Mouse (Mus musculus) heart, embryonic 13.5 days (tissue): ENCODE measurements around the gene Chadl. TPM values are rescaled to one million over a fixed set of nuclear protein-coding genes. Genes with fewer than 3 reads are reported as not detected.
"Not testable (repeated sequence)": the region's sequence is repeated elsewhere in the genome, so short reads cannot be mapped to it uniquely, and the experiment has no call there.

Source experiments
- ATAC-seq: fragments of 200-750 bp; cut with Nextera tagmentation; 2 replicates; pipeline ENCODE4 v1.8.0; 2017; ENCODE audit warnings: moderate TSS enrichment; ENCODE audit not compliant: insufficient number of reproducible peaks, low FRiP score, low TSS enrichment; ENCODE audit errors: extremely low read depth
- H3K27ac ChIP-seq: fragments of 300-500 bp; sonication (generic); replicated peaks from 2 replicates; pipeline ENCODE4 v1.5.1; 2015; ENCODE audit warnings: moderate library complexity, mild to moderate bottlenecking, inconsistent platforms
- H3K27me3 ChIP-seq: fragments of 300-500 bp; sonication (generic); replicated peaks from 2 replicates; pipeline ENCODE4 v1.6.1; 2015; ENCODE audit warnings: mild to moderate bottlenecking, inconsistent platforms
- H3K36me3 ChIP-seq: fragments of 300-500 bp; sonication (generic); 2 replicates; pipeline ENCODE4 v1.6.1; 2015; ENCODE audit warnings: mild to moderate bottlenecking, inconsistent platforms
- H3K4me1 ChIP-seq: fragments of 300-500 bp; sonication (generic); 2 replicates; pipeline ENCODE4 v1.6.1; 2015; ENCODE audit warnings: inconsistent platforms
- H3K4me2 ChIP-seq: fragments of 300-500 bp; sonication (generic); 2 replicates; pipeline ENCODE4 v1.6.1; 2015; ENCODE audit warnings: inconsistent platforms, mild to moderate bottlenecking, moderate library complexity
- H3K4me3 ChIP-seq: fragments of 300-500 bp; sonication (generic); 2 replicates; pipeline ENCODE4 v1.5.1; 2015; ENCODE audit warnings: moderate library complexity, mild to moderate bottlenecking, inconsistent platforms
- H3K9ac ChIP-seq: fragments of 300-500 bp; sonication (generic); 2 replicates; pipeline ENCODE4 v1.6.1; 2015; ENCODE audit warnings: inconsistent platforms, mild to moderate bottlenecking, moderate library complexity
- H3K9me3 ChIP-seq: fragments of 300-500 bp; sonication (generic); 2 replicates; pipeline ENCODE4 v1.6.1; 2016; ENCODE audit warnings: inconsistent platforms
- WGBS: fragments of 180-500 bp; shearing (Covaris S2); methylation state at CpG from one replicate; pipeline ENCODE4 v1.1.7; 2015; ENCODE audit warnings: mixed read lengths; 5-methylcytosine and 5-hydroxymethylcytosine counted together
- polyA plus RNA-seq: library from polyadenylated mRNA; unstranded; fragments of >200 nt; fragmentation: Nextera tagmentation; extraction: Ambion mirVana; gene quantifications from 2 replicates; pipeline ENCODE4 v1.2.1, GENCODE M21; 2015

Chadl gene
- 0.83 and 1.4 TPM in 2 replicates for polyA plus RNA-seq

DNA sequence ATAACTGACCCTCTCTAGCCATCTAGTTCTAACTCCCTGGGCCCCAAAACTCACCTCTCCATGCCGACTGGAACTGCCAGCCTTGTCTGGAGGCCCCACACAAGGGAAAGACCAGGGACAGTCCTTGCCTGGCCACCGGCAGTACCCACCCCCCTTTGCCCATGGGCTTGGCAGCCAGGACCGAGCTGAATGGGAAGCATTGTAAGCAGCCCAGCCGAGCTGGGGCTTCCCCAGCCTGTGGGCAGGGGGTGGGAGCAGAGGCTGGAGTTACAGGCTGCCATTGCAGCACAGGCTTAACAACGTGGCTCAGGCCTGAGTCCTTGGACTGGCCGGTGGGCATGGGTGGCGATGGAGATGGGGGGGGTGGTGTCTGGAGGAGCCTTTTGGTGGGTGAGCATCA lies at the start of gene Chadl:
Gene Chadl (minus strand): TSS at position 113 of the 400 bp plus-strand sequence.
- Histone ChIP-seq H3K27ac (no peak within 1 kb of the TSS), H3K9me3 (no peaks in the 10 kb centered on the region), H3K27me3 (peaks cover 53% of the 10 kb centered on the region), H3K36me3 (no peaks in the 10 kb centered on the region), H3K9ac (no peak within 1 kb of the TSS; the same call in 1 of the 2 replicates), H3K4me2 (no peak within 1 kb of the TSS), H3K4me1 (peaks cover 18% of the 10 kb centered on the region), H3K4me3 (no peak within 1 kb of the TSS)
- ATAC-seq = no peak
- 60% methylated on average over 7 of the region's 7 CpGs for WGBS

DNA sequence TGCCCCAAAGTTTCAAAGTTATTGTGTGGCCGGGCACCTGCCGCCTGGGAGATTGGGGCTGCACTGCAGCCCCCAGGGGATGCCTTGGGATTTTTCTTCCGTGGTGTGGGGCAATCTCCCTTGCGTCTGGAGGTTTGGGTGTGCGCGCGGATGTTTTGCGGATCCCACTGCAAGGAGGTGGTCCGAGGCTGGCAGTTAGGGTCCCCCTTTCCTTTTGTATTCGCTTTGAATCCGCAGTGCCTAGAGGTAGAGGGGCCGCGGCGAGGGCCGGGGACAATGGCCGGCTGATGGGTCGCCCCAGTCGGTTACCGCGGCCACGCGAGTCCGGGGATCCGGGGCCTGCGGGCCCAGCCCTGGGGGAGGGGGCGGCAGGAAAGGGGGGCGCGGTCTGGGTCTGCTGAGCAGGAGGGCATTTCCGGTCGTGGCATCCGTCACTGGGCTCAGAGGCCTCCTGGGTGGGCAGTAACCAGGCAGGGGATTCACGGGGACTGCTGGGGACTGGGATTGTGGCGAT lies 48.6 kb upstream of the Chadl start:
- WGBS = under 1% methylated on average over 33 of the region's 33 CpGs
- H3K27ac ChIP-seq = peak overlapping the region; percentile 94
- no peaks in the 10 kb centered on the region for H3K9me3 ChIP-seq
- H3K9ac ChIP-seq = peak overlapping the region; percentile 98
- peak overlapping the region; percentile 99 for H3K4me3 ChIP-seq
- H3K4me1 ChIP-seq = peaks cover 36% of the 10 kb centered on the region
- no peaks in the 10 kb centered on the region for H3K27me3 ChIP-seq
- no peaks in the 10 kb centered on the region for H3K36me3 ChIP-seq
- peak overlapping the region; percentile 85 for H3K4me2 ChIP-seq
- ATAC-seq = peak; percentile 35; the same call in 1 of the 2 replicates

DNA sequence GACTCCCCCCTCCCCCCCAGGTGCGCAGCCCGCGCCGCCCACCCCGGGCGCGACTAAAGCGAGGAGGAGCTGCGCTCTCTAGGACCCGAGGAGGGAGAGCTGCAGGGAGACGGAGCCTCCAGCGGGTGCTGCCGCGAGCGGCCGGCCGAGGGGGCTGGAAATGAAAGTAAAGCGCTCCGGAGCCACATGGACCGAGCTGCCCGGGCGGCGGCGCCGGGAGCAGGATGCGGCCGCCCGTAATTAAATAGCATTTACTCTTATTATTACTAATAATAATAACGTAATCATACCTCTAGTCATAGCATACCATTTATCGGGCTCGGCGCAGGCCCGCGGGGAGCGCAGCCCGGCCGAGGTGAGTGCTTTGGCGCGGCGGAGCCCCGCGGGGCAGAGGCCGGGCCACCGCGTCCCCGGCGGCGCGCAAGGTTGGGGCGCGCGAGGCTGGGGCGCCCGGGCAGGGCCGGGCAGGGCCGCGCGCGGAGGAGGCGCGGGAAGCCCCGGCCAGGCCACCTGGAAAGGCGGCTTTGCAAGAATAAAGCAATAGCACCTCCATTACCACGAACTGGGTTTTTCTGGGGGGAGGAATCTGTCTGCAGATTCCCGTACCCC lies 48.0 kb upstream of the Chadl start, which contains the start of the genes Zc3h7b and Rangap1:
Gene Zc3h7b (plus strand): TSS at position 66 of the 609 bp plus-strand sequence.
Gene Rangap1 (minus strand): TSS at position 539 of the 609 bp plus-strand sequence.
- H3K27me3 ChIP-seq = no peaks in the 10 kb centered on the region
- H3K27ac ChIP-seq = peak within 1 kb of the TSS; percentile 94
- H3K4me1 ChIP-seq = peaks cover 30% of the 10 kb centered on the region
- ATAC-seq = peak; percentile 64; the same call in 1 of the 2 replicates
- H3K4me2 ChIP-seq = peak within 1 kb of the TSS; percentile 85
- no peaks in the 10 kb centered on the region for H3K36me3 ChIP-seq
- peak within 1 kb of the TSS; percentile 98 for H3K9ac ChIP-seq
- H3K4me3 ChIP-seq = peak within 1 kb of the TSS; percentile 99
- WGBS = under 1% methylated on average over 61 of the region's 65 CpGs
- H3K9me3 ChIP-seq = no peaks in the 10 kb centered on the region

DNA sequence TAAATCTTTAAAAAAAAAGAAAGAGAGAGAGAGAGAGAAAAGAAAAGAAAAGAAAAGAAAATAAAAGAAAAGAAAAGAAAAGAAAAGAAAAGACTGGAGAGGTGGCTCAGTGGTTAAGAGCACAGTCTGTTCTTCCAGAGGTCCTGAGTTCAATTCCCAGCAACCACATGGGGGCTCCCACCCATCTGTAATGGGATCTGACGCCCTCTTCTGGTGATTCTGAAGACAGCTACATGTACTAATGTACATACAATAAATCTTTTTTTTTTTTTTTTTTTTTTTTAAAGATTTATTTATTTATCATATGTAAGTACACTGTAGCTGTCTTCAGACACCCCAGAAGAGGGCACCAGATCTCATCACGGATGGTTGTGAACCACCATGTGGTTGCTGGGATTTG lies 45.3 kb upstream of the Chadl start:
- ATAC-seq = not testable (repeated sequence)
- 33% methylated on average over 2 of the region's 2 CpGs for WGBS

DNA sequence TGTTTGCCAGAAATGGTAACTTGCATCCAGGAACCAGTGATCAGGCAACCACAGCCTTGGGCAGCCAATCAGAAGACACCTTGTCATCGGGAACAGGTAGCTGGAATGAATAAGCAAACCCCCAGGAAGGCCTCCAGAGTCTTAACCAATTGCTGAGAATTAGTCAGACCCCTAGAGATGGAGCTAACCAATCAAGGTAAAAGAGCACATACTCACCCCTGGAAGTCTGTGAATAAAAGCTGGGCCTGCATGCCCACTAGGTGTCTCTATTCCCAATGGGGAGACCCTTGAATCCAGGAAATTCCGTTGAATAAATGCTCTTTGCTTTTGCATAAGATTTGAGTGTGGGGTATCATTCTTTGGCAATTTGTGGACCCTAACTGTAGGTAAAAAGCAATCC lies 42.8 kb upstream of the Chadl start:
- H3K27ac ChIP-seq = no peak overlapping the region
- H3K4me3 ChIP-seq = no peak overlapping the region
- peaks cover 5% of the 10 kb centered on the region; the same call in 1 of the 2 replicates for H3K4me1 ChIP-seq
- no peak for ATAC-seq
- WGBS = 5% methylated on average over 2 of the region's 2 CpGs
- H3K4me2 ChIP-seq = no peak overlapping the region
- no peak overlapping the region for H3K9ac ChIP-seq
- no peaks in the 10 kb centered on the region for H3K27me3 ChIP-seq
- H3K36me3 ChIP-seq = no peaks in the 10 kb centered on the region
- H3K9me3 ChIP-seq = no peaks in the 10 kb centered on the region

More for the DNA sequence above, 45.3 kb upstream of the Chadl start:
- peaks cover 18% of the 10 kb centered on the region for H3K4me1 ChIP-seq
- not testable (repeated sequence) for H3K9me3 ChIP-seq, H3K4me3 ChIP-seq, H3K9ac ChIP-seq, H3K36me3 ChIP-seq, H3K4me2 ChIP-seq, H3K27ac ChIP-seq, H3K27me3 ChIP-seq

DNA sequence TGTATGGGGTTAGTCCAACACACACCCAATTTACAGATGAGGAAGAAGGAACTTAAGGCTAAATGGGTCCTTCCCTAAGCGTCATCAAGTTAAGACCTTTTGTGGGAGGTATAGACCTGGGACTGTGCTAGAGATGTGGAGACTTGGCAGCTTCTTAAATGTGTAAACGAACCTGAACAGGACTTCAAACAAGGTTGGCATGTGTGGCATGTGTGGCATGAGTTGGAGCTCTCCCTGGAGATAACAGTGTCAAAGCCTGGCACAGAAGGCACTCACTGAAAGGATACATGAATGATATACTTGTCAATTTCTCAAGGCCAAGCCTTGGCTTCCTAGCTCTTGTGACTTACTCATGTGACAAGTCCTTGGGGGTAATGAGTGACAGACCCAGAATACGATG lies 42.2 kb upstream of the Chadl start:
- Histone ChIP-seq H3K9ac (no peak overlapping the region), H3K36me3 (no peaks in the 10 kb centered on the region), H3K4me2 (no peak overlapping the region), H3K4me3 (no peak overlapping the region), H3K4me1 (peaks cover 2% of the 10 kb centered on the region; the same call in 1 of the 2 replicates), H3K27ac (no peak overlapping the region), H3K9me3 (no peaks in the 10 kb centered on the region), H3K27me3 (no peaks in the 10 kb centered on the region)
- WGBS = 59% methylated on average over 3 of the region's 3 CpGs
- ATAC-seq = no peak

DNA sequence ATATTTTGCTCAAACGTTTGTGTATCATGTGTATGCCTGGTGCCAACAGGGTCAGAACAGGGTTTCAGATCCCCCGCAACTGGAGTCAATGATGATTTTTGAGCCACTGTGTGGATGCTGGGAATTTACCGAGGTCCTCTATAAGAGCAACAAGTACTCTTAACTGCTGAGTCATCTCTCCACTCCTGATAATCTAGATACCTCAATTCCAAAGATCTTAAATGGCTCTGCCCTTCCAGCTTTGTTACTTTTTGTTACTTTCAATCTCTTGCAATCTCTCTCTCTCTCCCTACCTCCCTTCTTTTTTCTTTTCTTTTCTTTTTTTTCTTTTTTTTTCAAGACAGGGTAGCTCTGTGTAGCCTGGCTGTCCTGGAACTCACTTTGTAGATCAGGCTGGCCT lies 38.0 kb upstream of the Chadl start:
- Histone ChIP-seq H3K9ac (no peak overlapping the region), H3K4me2 (no peak overlapping the region), H3K27ac (no peak overlapping the region), H3K36me3 (no peaks in the 10 kb centered on the region), H3K4me3 (no peak overlapping the region), H3K9me3 (no peaks in the 10 kb centered on the region), H3K4me1 (peaks cover 3% of the 10 kb centered on the region; the same call in 1 of the 2 replicates), H3K27me3 (no peaks in the 10 kb centered on the region)
- WGBS = 50% methylated on average over 3 of the region's 3 CpGs
- no peak for ATAC-seq

DNA sequence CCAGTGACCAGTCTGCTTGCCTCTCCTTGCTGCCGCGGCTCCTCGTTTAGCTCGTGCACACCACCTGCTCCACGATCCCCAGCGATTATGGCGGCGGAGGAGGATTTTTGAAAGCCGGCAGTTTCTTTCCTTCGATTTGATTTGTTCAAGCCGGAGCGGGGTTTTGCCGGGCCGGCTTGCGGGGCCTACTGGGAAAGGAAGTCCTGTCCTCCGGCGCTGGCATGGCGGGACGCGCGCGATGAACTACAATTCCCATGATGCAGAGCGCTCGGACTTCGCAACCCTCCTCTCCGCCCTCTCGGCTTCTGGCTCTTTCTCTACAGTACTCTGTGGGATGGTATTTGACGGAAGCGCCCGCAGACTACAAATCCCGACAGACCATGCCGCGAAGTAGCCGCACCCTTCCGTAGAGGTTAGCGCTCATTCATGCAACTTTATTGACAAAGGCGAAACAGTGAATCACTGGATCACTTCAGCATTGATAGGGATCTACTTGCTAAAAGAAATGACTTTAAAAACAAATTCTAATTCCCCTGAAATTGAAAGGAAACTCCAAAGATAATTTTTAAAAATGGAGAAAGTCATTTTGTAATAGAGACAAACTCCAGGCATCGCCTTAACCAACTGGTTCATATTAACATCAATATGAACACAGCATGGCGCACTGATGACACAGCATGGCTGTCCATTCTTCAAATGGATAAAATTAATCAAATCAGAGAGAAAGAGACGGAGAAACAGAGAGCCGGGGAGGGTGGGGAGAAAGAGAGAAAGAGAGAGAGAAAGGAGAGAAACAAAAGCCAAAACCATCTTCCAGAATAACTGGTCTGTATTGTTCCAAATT lies 32.9 kb upstream of the Chadl start:
- Histone ChIP-seq H3K27ac (peak overlapping the region; percentile 81), H3K27me3 (no peaks in the 10 kb centered on the region), H3K9me3 (no peaks in the 10 kb centered on the region), H3K4me1 (peaks cover 24% of the 10 kb centered on the region), H3K9ac (peak overlapping the region; percentile 97), H3K4me3 (peak overlapping the region; percentile 99), H3K4me2 (peak overlapping the region; percentile 81), H3K36me3 (peaks cover 9% of the 10 kb centered on the region)
- ATAC-seq = peak; percentile 99
- 5% methylated on average over 41 of the region's 41 CpGs for WGBS

DNA sequence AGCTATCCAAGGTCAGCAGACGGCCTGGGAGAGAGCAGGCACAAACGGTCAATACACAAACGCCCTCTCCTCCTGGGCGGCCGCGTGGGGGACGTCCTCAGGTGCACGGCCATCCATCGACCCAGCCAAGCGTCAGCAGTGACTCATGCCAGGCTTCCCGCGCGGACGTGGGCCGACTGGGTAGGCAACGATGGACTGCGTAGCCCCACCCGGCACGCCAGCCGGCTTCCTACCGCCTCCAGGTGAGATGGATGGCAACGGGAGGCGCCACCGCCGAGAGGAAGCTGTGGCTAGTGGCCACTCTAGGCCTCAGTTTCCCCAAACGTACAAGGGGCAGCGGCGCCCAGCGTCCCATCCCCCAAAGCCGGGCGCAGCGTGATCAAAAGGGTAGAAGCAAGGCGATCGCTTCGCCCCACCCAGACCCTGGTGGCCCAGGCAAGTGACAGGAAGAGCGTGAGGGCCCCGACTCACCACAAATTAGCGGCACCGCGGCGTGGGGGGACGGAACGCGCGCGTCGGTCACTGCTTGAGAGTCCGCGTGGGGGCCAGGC lies 32.2 kb upstream of the Chadl start:
- Histone ChIP-seq H3K4me1 (peaks cover 24% of the 10 kb centered on the region), H3K36me3 (peaks cover 15% of the 10 kb centered on the region), H3K27ac (peak overlapping the region; percentile 81), H3K9me3 (no peaks in the 10 kb centered on the region), H3K9ac (peak overlapping the region; percentile 97), H3K27me3 (no peaks in the 10 kb centered on the region), H3K4me3 (peak overlapping the region; percentile 99), H3K4me2 (peak overlapping the region; percentile 81)
- no peak; the same call in 1 of the 2 replicates for ATAC-seq
- WGBS = under 1% methylated on average over 49 of the region's 49 CpGs

DNA sequence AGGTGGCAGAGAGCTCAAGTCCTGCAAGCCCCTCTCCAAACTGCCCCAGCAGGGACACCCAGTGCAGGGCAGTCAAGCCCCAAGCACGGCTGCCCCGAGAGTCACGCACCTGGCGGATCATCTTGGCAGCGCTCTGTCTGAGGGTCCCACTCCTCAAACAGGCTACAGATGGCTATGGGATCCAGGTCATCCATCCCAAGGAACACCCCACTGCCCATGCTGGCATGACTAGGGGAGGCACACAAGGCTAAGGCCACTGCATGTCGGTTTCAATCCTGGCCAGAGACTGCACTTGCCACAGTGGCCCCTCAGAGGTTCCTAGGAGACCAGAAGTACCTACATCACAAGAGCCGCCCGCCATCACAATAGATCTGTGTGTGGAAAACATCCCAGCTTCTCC lies 28.9 kb upstream of the Chadl start:
- 92% methylated on average over 8 of the region's 8 CpGs for WGBS
- Histone ChIP-seq H3K9ac (no peak overlapping the region), H3K4me3 (no peak overlapping the region), H3K27ac (no peak overlapping the region), H3K4me1 (peaks cover 24% of the 10 kb centered on the region), H3K4me2 (no peak overlapping the region), H3K9me3 (no peaks in the 10 kb centered on the region), H3K36me3 (peaks cover 48% of the 10 kb centered on the region), H3K27me3 (no peaks in the 10 kb centered on the region)
- no peak for ATAC-seq

DNA sequence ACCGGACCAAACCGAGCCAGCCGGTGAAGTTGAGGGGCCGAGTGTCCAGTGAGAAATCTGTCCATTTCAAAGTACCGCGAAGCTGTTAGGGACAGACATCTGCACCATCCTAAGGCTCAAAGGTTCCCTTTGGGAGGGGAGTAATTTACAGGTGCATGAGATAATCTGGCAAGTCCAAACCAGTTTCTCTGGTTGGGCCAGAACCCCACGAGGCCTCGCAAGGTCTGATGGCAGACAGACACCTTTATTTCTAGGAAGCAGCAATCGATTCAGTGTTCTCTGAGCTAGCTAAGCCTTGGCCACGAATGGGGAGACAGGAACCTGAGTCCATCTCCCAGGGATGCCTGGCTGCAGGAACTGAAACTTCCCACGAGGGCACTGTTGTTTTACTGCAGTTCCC lies 26.6 kb upstream of the Chadl start:
- WGBS = 92% methylated on average over 11 of the region's 11 CpGs
- Histone ChIP-seq H3K27ac (no peak overlapping the region), H3K9me3 (no peaks in the 10 kb centered on the region), H3K4me3 (no peak overlapping the region), H3K9ac (no peak overlapping the region), H3K4me1 (peaks cover 17% of the 10 kb centered on the region), H3K4me2 (no peak overlapping the region), H3K36me3 (peaks cover 71% of the 10 kb centered on the region), H3K27me3 (no peaks in the 10 kb centered on the region)
- ATAC-seq = no peak
